In genomic region chr4:97746106-97746900, GRCm38 (mm10) we compare ENCODE assay signal across 8 mouse cellular contexts. TPM values are rescaled to one million over a fixed set of nuclear protein-coding genes. Genes with fewer than 3 reads are reported as not detected.
DNase-seq lines count a peak whose midpoint lies in the region; ATAC-seq and TF ChIP-seq lines count a peak whose summit lies in the region.

No protein-coding gene starts in this region.

- no peaks in the 10 kb centered on the region; the same call in 1 of the 2 replicates for H3K4me1 ChIP-seq in lung, adult 2 months (ENCODE audit: control insufficient read depth, insufficient read depth, low read length)
- peaks cover 5% of the 10 kb centered on the region for H3K4me1 ChIP-seq in erythroblast, embryonic 14.5 days (ENCODE audit: control insufficient read depth)
- H3K4me1 ChIP-seq in limb, embryonic 10.5 days = peaks cover 19% of the 10 kb centered on the region
- H3K4me1 ChIP-seq in neural tube, embryonic 15.5 days = peaks cover 19% of the 10 kb centered on the region

- H3K27ac ChIP-seq in limb, embryonic 10.5 days = peak overlapping the region; percentile 77
- no peak overlapping the region for H3K27ac ChIP-seq in neural tube, embryonic 15.5 days (replicated peaks)

- WGBS in lung, adult 2 months = 8% methylated on average over 19 of the region's 19 CpGs
- 9% methylated on average over 19 of the region's 19 CpGs for WGBS in limb, embryonic 10.5 days
- WGBS in neural tube, embryonic 15.5 days = 5% methylated on average over 19 of the region's 19 CpGs

- DNase-seq in lung, adult 2 months = no peak
- no peak for DNase-seq in lung, postnatal 36 days
- DNase-seq in limb, embryonic 10.5 days (ENCODE audit: low spot score) = no peak
- no peak for DNase-seq in c-Kit-positive CD71-positive TER-119-positive erythroid progenitor cells, embryonic 14.5 days (ENCODE audit: low spot score)
- no peak for DNase-seq in kidney, postnatal 10 days

- TF ChIP-seq CTCF in lung, adult 2 months (IDR thresholded peaks at IDR 0.05; ENCODE audit: insufficient read depth, low read length) = no peak

- peaks cover 42% of the 10 kb centered on the region for H3K27me3 ChIP-seq in erythroblast, embryonic 14.5 days (ENCODE audit: control insufficient read depth)
- H3K27me3 ChIP-seq in limb, embryonic 10.5 days (ENCODE audit: low read depth, poor library complexity, severe bottlenecking) = peaks cover 52% of the 10 kb centered on the region
- H3K27me3 ChIP-seq in neural tube, embryonic 15.5 days (replicated peaks) = 0 out of 2 replicates have a peak, but pooled peaks cover 4% of the 10 kb centered on the region

- no peaks in the 10 kb centered on the region for H3K9me3 ChIP-seq in erythroblast, embryonic 14.5 days (ENCODE audit: control insufficient read depth, low read length)
- no peaks in the 10 kb centered on the region for H3K9me3 ChIP-seq in limb, embryonic 10.5 days (replicated peaks)
- H3K9me3 ChIP-seq in neural tube, embryonic 15.5 days (replicated peaks) = no peaks in the 10 kb centered on the region

- peak overlapping the region; percentile 41; the same call in 1 of the 2 replicates for H3K9ac ChIP-seq in neural tube, embryonic 15.5 days (replicated peaks)

- no peaks in the 10 kb centered on the region for H3K36me3 ChIP-seq in erythroblast, embryonic 14.5 days (ENCODE audit: control insufficient read depth)
- H3K36me3 ChIP-seq in limb, embryonic 10.5 days = no peaks in the 10 kb centered on the region
- no peaks in the 10 kb centered on the region for H3K36me3 ChIP-seq in neural tube, embryonic 15.5 days

- peak overlapping the region; percentile 84 for H3K4me2 ChIP-seq in neural tube, embryonic 15.5 days

- no peak for TF ChIP-seq POLR2A in lung, adult 2 months (IDR thresholded peaks at IDR 0.05; ENCODE audit: borderline replicate concordance, extremely low read depth, low read depth, low read length)

- ATAC-seq in neural tube, embryonic 15.5 days (ENCODE audit: low FRiP score) = no peak; the same call in 1 of the 2 replicates
- ATAC-seq in activated CD4-positive, CD25-positive, alpha-beta regulatory T cell, adult 4 months = no peak

- peak overlapping the region; percentile 31 for H3K4me3 ChIP-seq in lung, adult 2 months (replicated peaks; ENCODE audit: extremely low read depth, low read depth, low read length)
- H3K4me3 ChIP-seq in erythroblast, embryonic 14.5 days (replicated peaks) = peak overlapping the region; percentile 24
- H3K4me3 ChIP-seq in limb, embryonic 10.5 days = peak overlapping the region; percentile 52
- peak overlapping the region; percentile 38 for H3K4me3 ChIP-seq in neural tube, embryonic 15.5 days (replicated peaks)

RNA-seq across cellular contexts. Expression of gene Nfia, which starts 26.2 kb away (rescaled TPM):
- 52.7 and 57.7 TPM in 2 replicates for polyA plus RNA-seq in lung, adult 2 months (2012; rRNA removed)
- polyA plus RNA-seq in erythroblast, embryonic 14.5 days (2012) = 0.01 and 0.08 TPM in 2 replicates
- 6.7 and 21.3 TPM in 2 replicates for polyA plus RNA-seq in limb, embryonic 10.5 days (2016; fragmentation: Nextera tagmentation; extraction: Ambion mirVana)
- 36.0 and 38.5 TPM in 2 replicates for polyA plus RNA-seq in neural tube, embryonic 15.5 days (2015; fragmentation: Nextera tagmentation; extraction: Ambion mirVana)
- 10 to 100 TPM in 1 of 2 experiments, 1 to 10 TPM in 1; 7.3 to 12.6 TPM for polyA plus RNA-seq in activated CD4-positive, CD25-positive, alpha-beta regulatory T cell, adult 4 months (2017; shearing (Covaris generic))

RNA-seq across cellular contexts. Expression of gene E130114P18Rik, which starts 31.6 kb away (rescaled TPM):
- 0.17 TPM in 1 of 2 replicates, not detected in the other for polyA plus RNA-seq in lung, adult 2 months (2012; rRNA removed)
- polyA plus RNA-seq in erythroblast, embryonic 14.5 days (2012) = not detected in 2 replicates
- polyA plus RNA-seq in limb, embryonic 10.5 days (2016; fragmentation: Nextera tagmentation; extraction: Ambion mirVana) = 2.8 and 11.0 TPM in 2 replicates
- polyA plus RNA-seq in neural tube, embryonic 15.5 days (2015; fragmentation: Nextera tagmentation; extraction: Ambion mirVana) = 13.5 and 18.4 TPM in 2 replicates
- polyA plus RNA-seq in activated CD4-positive, CD25-positive, alpha-beta regulatory T cell, adult 4 months (2017; shearing (Covaris generic)) = not detected
